Mouse (Mus musculus): ENCODE data around the gene Esd.

The Esd gene

GRCm38 (mm10) chr14:74797386-74798062 is 65.4 kb downstream of the Esd start:
- no peak for DNase-seq

GRCm38 (mm10) chr14:74798063-74798890 is 66.2 kb downstream of the Esd start:
- no peak for DNase-seq

Data from kidney, postnatal 36 days (tissue).